Mouse (Mus musculus) hindbrain, embryonic 11.5 days (tissue): ENCODE data around the gene Tpi1. TPM values are rescaled to one million over a fixed set of nuclear protein-coding genes. Genes with fewer than 3 reads are reported as not detected.
"Not testable (repeated sequence)": the region's sequence is repeated elsewhere in the genome, so short reads cannot be mapped to it uniquely, and the experiment has no call there.

Experiments used
- ATAC-seq: fragments of 200-750 bp; cut with Nextera tagmentation; 2 replicates; pipeline ENCODE4 v1.8.0; 2017; ENCODE audit warnings: mild to moderate bottlenecking, moderate TSS enrichment, moderate library complexity; ENCODE audit not compliant: low FRiP score
- DNase-seq: peaks from one replicate; pipeline ENCODE4 v3.0.0-alpha.2; 2015; ENCODE audit warnings: low spot score
- H3K27ac ChIP-seq: fragments of 300-500 bp; sonication (generic); 2 replicates; pipeline ENCODE4 v1.5.1; 2014; ENCODE audit warnings: mild to moderate bottlenecking, low read depth, low read length
- H3K27me3 ChIP-seq: fragments of 300-500 bp; sonication (generic); 2 replicates; pipeline ENCODE4 v1.6.1; 2014; ENCODE audit warnings: mild to moderate bottlenecking, low read length, moderate library complexity, mixed read lengths; ENCODE audit not compliant: control insufficient read depth, insufficient read depth
- H3K36me3 ChIP-seq: fragments of 300-500 bp; sonication (generic); 2 replicates; pipeline ENCODE4 v1.6.1; 2014; ENCODE audit warnings: mild to moderate bottlenecking, low read length, moderate library complexity, mixed read lengths; ENCODE audit not compliant: control insufficient read depth, insufficient read depth
- H3K4me1 ChIP-seq: fragments of 300-500 bp; sonication (generic); replicated peaks from 2 replicates; pipeline ENCODE4 v1.6.1; 2014; ENCODE audit warnings: low read length, mixed read lengths; ENCODE audit not compliant: control insufficient read depth, insufficient read depth
- H3K4me2 ChIP-seq: fragments of 300-500 bp; sonication (generic); replicated peaks from 2 replicates; pipeline ENCODE4 v1.6.1; 2014; ENCODE audit warnings: mild to moderate bottlenecking, low read depth, low read length
- H3K4me3 ChIP-seq: fragments of 300-500 bp; sonication (generic); 2 replicates; pipeline ENCODE4 v1.5.1; 2014; ENCODE audit warnings: low read depth, low read length
- H3K9ac ChIP-seq: fragments of 300-500 bp; sonication (generic); 2 replicates; pipeline ENCODE4 v1.6.1; 2014; ENCODE audit warnings: low read depth, low read length
- H3K9me3 ChIP-seq: fragments of 300-500 bp; sonication (generic); 2 replicates; pipeline ENCODE4 v1.6.1; 2016; ENCODE audit warnings: low read length; ENCODE audit not compliant: control insufficient read depth
- WGBS: fragments of 180-500 bp; shearing (Covaris S2); extraction: QIAGEN DNeasy Blood & Tissue Kit; methylation state at CpG from one replicate; pipeline ENCODE4 v1.1.7; 2014; 5-methylcytosine and 5-hydroxymethylcytosine counted together
- polyA plus RNA-seq: library from polyadenylated mRNA; unstranded; fragments of >200 nt; fragmentation: Nextera tagmentation; extraction: Ambion mirVana; gene quantifications from 2 replicates; pipeline ENCODE4 v1.2.1, GENCODE M21; 2014

Tpi1 gene
- polyA plus RNA-seq, 1 experiment from 2014 or later, result 618 TPM

DNA sequence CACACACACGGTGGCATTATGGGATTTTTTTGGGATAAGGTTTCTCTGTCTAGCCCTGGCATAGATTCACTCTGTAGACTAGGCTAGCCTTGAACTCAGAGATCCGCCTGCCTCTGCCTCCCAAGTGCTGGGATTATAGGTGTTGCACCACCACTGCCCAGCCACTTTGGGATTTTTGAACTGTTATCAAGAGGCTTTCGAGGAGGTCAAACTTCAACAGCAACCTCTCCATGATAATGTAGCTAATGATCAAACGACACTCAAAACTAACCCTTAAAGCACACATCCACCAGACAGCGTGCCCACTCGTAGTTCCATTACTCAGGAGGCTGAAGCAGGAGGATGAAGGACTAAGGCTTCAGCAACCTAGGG, 6.1 kb downstream of the Tpi1 start:
- H3K4me1 ChIP-seq, result peaks cover 15% of the 10 kb centered on the region
- 90% methylated on average over 6 of the region's 6 CpGs for WGBS

DNA sequence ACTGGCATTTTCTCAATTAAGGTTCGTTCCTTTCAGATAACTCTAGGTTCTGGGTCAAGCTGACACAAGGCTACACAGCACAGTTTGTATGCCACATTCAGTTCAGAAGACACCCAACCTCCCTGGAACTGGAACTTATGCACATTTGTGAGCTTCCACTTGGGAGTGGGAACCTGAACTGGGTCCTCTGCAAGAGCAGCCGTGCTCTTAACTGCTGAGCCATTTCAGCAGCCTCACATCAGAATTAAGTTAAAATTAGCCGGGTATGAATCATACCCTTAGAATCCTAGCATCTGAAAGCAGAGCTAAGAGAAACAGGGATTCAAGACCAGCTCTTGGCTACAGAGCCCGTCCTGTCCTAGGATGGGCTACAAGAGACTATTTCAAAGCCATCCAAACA, 6.7 kb downstream of the Tpi1 start:
- no peaks in the 10 kb centered on the region for H3K9me3 ChIP-seq
- no peak for ATAC-seq
- WGBS, result 93% methylated on average over 4 of the region's 4 CpGs
- no peak overlapping the region for H3K9ac ChIP-seq
- H3K4me1 ChIP-seq, result peaks cover 12% of the 10 kb centered on the region
- H3K36me3 ChIP-seq, result no peaks in the 10 kb centered on the region
- no peak overlapping the region for H3K27ac ChIP-seq
- H3K4me2 ChIP-seq, result no peak overlapping the region
- H3K27me3 ChIP-seq, result no peaks in the 10 kb centered on the region
- DNase-seq, result no peak
- no peak overlapping the region for H3K4me3 ChIP-seq

More for the DNA sequence above, 6.1 kb downstream of the Tpi1 start:
- Histone ChIP-seq H3K36me3 (no peaks in the 10 kb centered on the region), H3K27ac (no peak overlapping the region), H3K27me3 (no peaks in the 10 kb centered on the region), H3K4me3 (peak overlapping the region; percentile 54), H3K9me3 (no peaks in the 10 kb centered on the region), H3K9ac (no peak overlapping the region), H3K4me2 (peak overlapping the region; percentile 98)
- no peak for ATAC-seq
- DNase-seq, result peak; percentile 4

DNA sequence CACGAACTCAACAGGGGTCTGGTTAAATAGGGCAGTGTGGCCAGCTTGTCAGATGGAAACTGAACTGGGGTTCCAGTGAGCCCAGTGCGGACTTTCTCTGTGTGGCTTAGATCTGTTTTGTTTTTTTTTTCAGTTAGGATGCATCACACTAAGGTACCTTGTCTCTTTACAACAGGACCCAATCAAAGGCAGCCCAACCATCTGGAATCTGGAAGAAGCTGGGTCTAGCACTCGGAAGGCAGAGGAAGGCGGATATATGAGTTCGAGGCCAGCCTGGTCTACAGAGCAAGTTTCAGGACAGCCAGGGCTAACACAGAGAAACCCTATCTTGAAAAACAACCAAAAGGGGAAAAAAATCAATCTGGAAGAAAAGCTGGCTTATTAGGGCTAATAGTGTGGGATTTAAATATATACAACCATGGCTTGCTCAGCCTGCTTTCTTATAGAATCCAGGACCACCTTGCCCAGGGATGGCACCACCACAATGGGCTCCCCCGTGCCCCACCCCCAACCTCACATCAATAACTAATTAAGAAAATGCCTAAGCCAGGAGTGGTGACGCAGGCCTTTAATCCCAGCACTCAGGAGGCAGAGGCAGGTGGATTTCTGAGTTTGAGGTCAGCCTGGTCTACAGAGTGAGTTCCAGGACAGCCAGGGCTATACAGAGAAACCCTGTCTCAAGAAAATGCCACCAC, 7.5 kb downstream of the Tpi1 start:
- no peaks in the 10 kb centered on the region for H3K9me3 ChIP-seq
- H3K4me2 ChIP-seq, result peak overlapping the region; percentile 59
- H3K4me1 ChIP-seq, result peaks cover 12% of the 10 kb centered on the region
- no peak overlapping the region for H3K4me3 ChIP-seq
- WGBS, result 76% methylated on average over 7 of the region's 7 CpGs
- DNase-seq (no peak), ATAC-seq (no peak)
- H3K27me3 ChIP-seq, result no peaks in the 10 kb centered on the region
- H3K27ac ChIP-seq, result peak overlapping the region; percentile 2; the same call in 1 of the 2 replicates
- no peak overlapping the region for H3K9ac ChIP-seq
- no peaks in the 10 kb centered on the region for H3K36me3 ChIP-seq

DNA sequence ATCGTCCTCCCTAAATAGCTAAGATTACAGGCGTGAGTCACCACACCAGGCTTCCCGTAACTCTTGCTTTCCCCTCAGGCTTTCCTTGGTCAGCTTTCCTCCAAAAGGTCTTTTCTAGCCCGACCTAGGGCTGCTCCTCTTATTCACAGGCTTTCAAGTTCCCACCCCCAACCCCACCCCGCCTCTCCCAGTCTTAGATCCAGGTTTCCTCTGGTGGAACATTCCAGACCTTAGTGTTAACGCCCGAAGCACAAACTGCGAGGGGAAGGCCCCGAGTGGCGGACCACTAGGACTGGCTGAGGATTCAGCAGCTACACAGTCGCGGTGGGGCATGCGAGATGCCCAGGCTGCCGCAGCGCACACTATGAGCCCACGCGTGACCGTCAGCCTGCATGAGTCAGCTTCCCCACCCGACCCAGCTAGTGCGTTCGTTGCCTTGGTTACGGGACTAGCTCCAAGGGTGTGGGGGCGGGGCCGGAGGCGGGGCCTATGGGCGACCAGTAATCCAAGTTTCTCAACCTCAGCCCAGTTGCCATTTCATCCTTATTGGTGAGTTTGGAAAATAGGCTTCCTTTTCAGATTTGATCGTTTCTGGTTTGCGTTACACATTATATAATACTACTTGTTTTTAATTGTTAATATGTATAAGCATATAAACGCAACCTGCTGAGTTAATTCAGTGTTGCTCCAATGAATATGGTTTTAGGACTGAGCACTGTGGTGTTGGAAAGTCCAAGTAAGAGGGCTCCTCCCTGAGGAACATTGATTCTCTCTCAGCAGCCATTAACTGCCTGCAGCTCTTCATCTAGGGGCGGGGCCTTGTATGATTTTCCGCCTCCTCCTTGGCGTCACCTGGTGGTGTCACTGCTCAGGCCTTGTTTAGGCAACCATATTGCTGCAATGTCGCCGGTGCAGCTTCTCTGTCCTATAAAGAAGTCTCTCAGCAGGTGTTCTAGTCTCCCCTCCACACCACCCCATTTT, 8.5 kb downstream of the Tpi1 start:
- ATAC-seq, result peak; percentile 71
- peak; percentile 94 for DNase-seq
- Histone ChIP-seq H3K9me3 (no peaks in the 10 kb centered on the region), H3K36me3 (no peaks in the 10 kb centered on the region), H3K9ac (peak overlapping the region; percentile 50; the same call in 1 of the 2 replicates), H3K4me2 (peak overlapping the region; percentile 59), H3K4me1 (peaks cover 12% of the 10 kb centered on the region), H3K27ac (peak overlapping the region; percentile 2), H3K27me3 (no peaks in the 10 kb centered on the region), H3K4me3 (peak overlapping the region; percentile 26)
- WGBS, result 3% methylated on average over 34 of the region's 34 CpGs

DNA sequence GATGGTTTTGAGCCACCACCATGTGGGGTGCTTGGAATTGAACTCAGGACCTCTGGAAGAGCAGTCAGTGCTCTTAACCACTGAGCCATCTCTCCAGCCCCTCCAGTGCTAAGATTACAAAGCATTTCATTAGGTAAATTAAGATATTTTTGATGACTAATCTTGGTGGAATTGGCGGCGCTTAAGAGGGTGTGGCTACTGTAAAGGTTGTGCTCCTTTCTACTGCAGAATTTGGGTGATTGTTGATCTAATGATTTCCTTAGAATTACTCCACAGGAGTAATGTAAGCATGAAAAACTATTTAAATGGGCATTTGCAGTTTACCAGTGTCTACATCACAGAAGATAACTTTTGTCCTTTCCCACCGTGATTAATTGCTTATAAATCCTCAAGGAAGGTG, 9.8 kb downstream of the Tpi1 start:
- Histone ChIP-seq H3K36me3 (no peaks in the 10 kb centered on the region), H3K9me3 (no peaks in the 10 kb centered on the region), H3K4me3 (no peak overlapping the region), H3K27me3 (no peaks in the 10 kb centered on the region), H3K9ac (no peak overlapping the region), H3K4me2 (no peak overlapping the region), H3K27ac (no peak overlapping the region), H3K4me1 (peaks cover 7% of the 10 kb centered on the region; the same call in 1 of the 2 replicates)
- DNase-seq, result no peak
- ATAC-seq, result no peak
- WGBS, result 91% methylated on average over 3 of the region's 3 CpGs

DNA sequence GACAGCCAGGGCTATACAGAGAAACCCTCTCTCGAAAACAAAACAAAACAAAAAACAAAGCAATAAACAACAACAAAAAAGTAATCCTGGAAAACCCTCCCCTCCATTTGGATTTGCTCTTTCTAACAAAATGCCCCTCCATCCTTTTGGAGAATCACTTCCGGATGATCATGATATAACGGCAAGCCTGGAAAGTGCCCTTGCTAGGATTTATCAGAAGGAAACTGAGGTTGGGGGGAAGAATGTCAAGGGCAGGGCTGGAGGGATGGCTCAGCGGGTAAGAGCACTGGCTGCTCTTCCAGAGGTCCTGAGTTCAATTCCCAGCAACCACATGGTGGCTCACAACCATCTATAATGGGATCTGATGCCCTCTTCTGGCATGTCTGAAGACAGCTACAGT, 10.4 kb downstream of the Tpi1 start:
- not testable (repeated sequence) for H3K4me2 ChIP-seq, H3K4me3 ChIP-seq, H3K9me3 ChIP-seq, H3K27ac ChIP-seq, H3K4me1 ChIP-seq, H3K27me3 ChIP-seq, DNase-seq, H3K9ac ChIP-seq, ATAC-seq, H3K36me3 ChIP-seq
- 97% methylated on average over 4 of the region's 4 CpGs for WGBS

DNA sequence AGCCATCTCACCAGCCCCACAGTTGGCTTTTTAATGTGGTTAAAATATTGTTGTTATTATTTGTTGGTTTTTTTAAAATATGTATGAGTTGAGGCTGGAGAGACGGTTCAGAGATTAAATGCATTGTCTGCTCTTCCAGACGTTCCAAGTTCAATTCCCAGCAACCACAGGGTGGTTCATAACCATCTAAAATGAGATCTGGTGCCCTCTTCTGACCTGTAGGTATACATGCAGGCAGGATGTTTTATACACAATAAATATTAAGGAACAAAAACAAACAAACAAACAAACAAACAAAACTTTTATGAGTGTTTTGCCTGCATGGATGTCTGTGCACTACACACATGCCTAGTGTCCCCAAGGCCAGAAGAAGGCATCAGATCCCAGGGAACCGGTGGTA, 11.0 kb downstream of the Tpi1 start:
- DNase-seq, result no peak

DNA sequence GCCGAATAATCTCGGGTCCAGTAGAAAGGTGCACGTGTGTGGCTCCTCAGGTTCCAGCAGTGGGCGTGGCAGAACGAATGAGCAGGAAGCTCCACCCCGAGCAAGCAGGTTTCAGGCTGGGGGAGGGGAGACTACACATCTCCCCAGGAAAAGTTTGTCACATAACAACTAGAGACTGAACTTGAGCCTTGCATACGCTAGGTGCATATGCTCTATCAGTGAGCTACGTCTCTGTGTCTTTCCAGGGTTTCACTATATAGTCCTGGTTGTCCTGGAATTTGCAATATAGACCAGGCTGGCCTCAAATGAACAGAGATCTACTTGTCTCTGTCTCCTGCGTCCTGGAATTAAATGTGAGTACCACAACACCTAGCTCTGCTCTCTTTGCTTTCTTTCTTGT, 11.7 kb downstream of the Tpi1 start:
- not testable (repeated sequence) for H3K36me3 ChIP-seq, H3K27ac ChIP-seq, H3K27me3 ChIP-seq, H3K4me3 ChIP-seq, H3K9ac ChIP-seq, ATAC-seq, H3K4me1 ChIP-seq, H3K4me2 ChIP-seq, H3K9me3 ChIP-seq
- 20% methylated on average over 4 of the region's 9 CpGs for WGBS
- DNase-seq, result peak; percentile 34

More for the DNA sequence above, 11.0 kb downstream of the Tpi1 start:
- H3K9me3 ChIP-seq, result no peaks in the 10 kb centered on the region
- no peak overlapping the region for H3K27ac ChIP-seq
- H3K4me2 ChIP-seq, result no peak overlapping the region
- no peaks in the 10 kb centered on the region for H3K36me3 ChIP-seq
- H3K27me3 ChIP-seq, result no peaks in the 10 kb centered on the region
- ATAC-seq, result no peak
- H3K9ac ChIP-seq, result no peak overlapping the region
- H3K4me3 ChIP-seq, result no peak overlapping the region
- 77% methylated on average over 3 of the region's 3 CpGs for WGBS
- H3K4me1 ChIP-seq, result peaks cover 3% of the 10 kb centered on the region; the same call in 1 of the 2 replicates
